Mouse (Mus musculus) liver, postnatal 0 days (tissue): Measurements from ENCODE around the gene Olfr183. TPM values are rescaled to one million over a fixed set of nuclear protein-coding genes. Genes with fewer than 3 reads are reported as not detected.
"Not testable (repeated sequence)": the region's sequence is repeated elsewhere in the genome, so short reads cannot be mapped to it uniquely, and the experiment has no call there.

Source experiments
- ATAC-seq: fragments of 200-750 bp; cut with Nextera tagmentation; 2 replicates; pipeline ENCODE4 v1.8.0; 2017; ENCODE audit warnings: mild to moderate bottlenecking, moderate library complexity
- DNase-seq: peaks from one replicate; pipeline ENCODE4 v3.0.0-alpha.2; 2016
- H3K27ac ChIP-seq: fragments of 300-500 bp; sonication (generic); 2 replicates; pipeline ENCODE4 v1.5.1; 2014; ENCODE audit warnings: antibody characterized with exemption, moderate library complexity, mild to moderate bottlenecking, low read depth
- H3K27me3 ChIP-seq: fragments of 300-500 bp; sonication (generic); 2 replicates; pipeline ENCODE4 v1.6.1; 2014; ENCODE audit warnings: low read length, control low read depth, mixed read lengths; ENCODE audit not compliant: insufficient read depth
- H3K36me3 ChIP-seq: fragments of 300-500 bp; sonication (generic); replicated peaks from 2 replicates; pipeline ENCODE4 v1.6.1; 2014; ENCODE audit warnings: mild to moderate bottlenecking, control low read depth, low read length, moderate library complexity, mixed read lengths; ENCODE audit not compliant: insufficient read depth
- H3K4me1 ChIP-seq: fragments of 300-500 bp; sonication (generic); 2 replicates; pipeline ENCODE4 v1.6.1; 2014; ENCODE audit warnings: antibody characterized with exemption, mild to moderate bottlenecking, control low read depth; ENCODE audit not compliant: insufficient read depth
- H3K4me2 ChIP-seq: fragments of 300-500 bp; sonication (generic); 2 replicates; pipeline ENCODE4 v1.6.1; 2014; ENCODE audit warnings: low read depth, mild to moderate bottlenecking, low read length, moderate library complexity, mixed read lengths
- H3K4me3 ChIP-seq: fragments of 300-500 bp; sonication (generic); 2 replicates; pipeline ENCODE4 v1.5.1; 2014; ENCODE audit warnings: low read depth, low read length
- H3K9ac ChIP-seq: fragments of 300-500 bp; sonication (generic); replicated peaks from 2 replicates; pipeline ENCODE4 v1.6.1; 2014; ENCODE audit warnings: mild to moderate bottlenecking, moderate library complexity
- H3K9me3 ChIP-seq: fragments of 300-500 bp; sonication (generic); 2 replicates; pipeline ENCODE4 v1.6.1; 2016; ENCODE audit warnings: mild to moderate bottlenecking, control low read depth, low read length, mixed read lengths
- CTCF ChIP-seq: sonication (generic); IDR thresholded peaks from 2 replicates; pipeline ENCODE4 v1.5.1; 2016; ENCODE audit warnings: antibody characterized with exemption, low read depth
- EP300 ChIP-seq: IDR thresholded peaks from 2 replicates; pipeline ENCODE4 v1.6.1; 2016; ENCODE audit warnings: antibody characterized with exemption, low read depth, mild to moderate bottlenecking
- WGBS: fragments of 180-500 bp; shearing (Covaris S2); extraction: QIAGEN DNeasy Blood & Tissue Kit; methylation state at CpG from one replicate; pipeline ENCODE4 v1.1.7; 2014; ENCODE audit not compliant: insufficient replicate concordance; 5-methylcytosine and 5-hydroxymethylcytosine counted together
- polyA plus RNA-seq: library from polyadenylated mRNA; unstranded; fragments of >200 nt; fragmentation: Nextera tagmentation; extraction: Ambion mirVana; gene quantifications from 2 replicates; pipeline ENCODE4 v1.2.1, GENCODE M21; 2015

Olfr183 gene
- polyA plus RNA-seq, 1 experiment from 2014 or later = not detected

DNA sequence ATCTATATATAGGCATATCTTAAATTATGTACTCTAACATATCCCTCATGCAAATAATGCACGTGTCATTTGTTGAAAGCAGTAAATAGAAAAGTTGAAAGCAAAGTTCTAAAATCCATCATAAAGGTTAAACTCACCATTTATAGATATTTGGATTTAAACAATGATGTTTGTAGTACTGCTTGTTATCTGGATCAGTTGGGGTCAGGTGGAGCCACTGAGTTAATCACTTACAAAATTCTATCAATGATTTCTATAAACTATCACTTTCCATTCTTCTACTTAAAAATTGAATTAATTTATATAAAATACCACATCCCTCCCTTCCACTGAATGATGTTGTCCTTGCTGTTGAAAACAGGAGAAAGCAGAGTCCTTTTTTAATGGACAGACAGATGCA is 53.7 kb downstream of the Olfr183 start:
- Histone ChIP-seq H3K4me3 (no peak overlapping the region), H3K4me1 (no peaks in the 10 kb centered on the region), H3K27ac (no peak overlapping the region), H3K27me3 (no peaks in the 10 kb centered on the region), H3K9me3 (no peaks in the 10 kb centered on the region), H3K9ac (no peak overlapping the region), H3K36me3 (no peaks in the 10 kb centered on the region), H3K4me2 (no peak overlapping the region)
- 62% methylated on average over 1 of the region's 1 CpGs for WGBS
- no peak for TF ChIP-seq EP300
- TF ChIP-seq CTCF = no peak
- ATAC-seq = no peak
- DNase-seq = no peak

DNA sequence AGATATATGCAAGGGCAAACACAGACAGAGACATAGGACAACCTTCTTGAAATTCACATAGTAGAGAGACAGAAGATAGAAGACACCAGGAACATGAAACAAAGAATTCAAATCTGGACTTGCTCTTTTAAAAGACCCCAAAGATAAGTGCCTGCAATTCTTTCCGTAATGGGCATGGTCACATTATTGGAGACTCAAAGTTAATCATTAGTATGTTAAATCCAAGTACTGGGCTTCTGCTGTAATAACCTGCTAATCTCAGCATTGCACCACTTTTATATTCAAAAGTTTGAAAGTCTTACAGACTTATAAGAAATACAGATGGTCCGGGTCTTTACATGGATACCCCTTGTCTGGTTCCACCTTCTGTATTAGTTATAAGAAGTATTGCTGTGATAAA is 54.1 kb downstream of the Olfr183 start:
- not testable (repeated sequence) for H3K9me3 ChIP-seq, H3K27me3 ChIP-seq, H3K4me3 ChIP-seq, H3K4me2 ChIP-seq, H3K9ac ChIP-seq, H3K36me3 ChIP-seq, ATAC-seq, H3K27ac ChIP-seq, DNase-seq, H3K4me1 ChIP-seq
- 84% methylated on average over 2 of the region's 2 CpGs for WGBS

Other genes starting within 250 kb of the Olfr183 start
- gene Olfr172, start 232.2 kb upstream of the Olfr183 start, polyA plus RNA-seq = not detected in 2 replicates
- not detected in 2 replicates for gene Olfr173, start 195.1 kb upstream of the Olfr183 start, polyA plus RNA-seq
- not detected in 2 replicates for gene Olfr175-ps1, start 168.6 kb upstream of the Olfr183 start, polyA plus RNA-seq
- not detected in 2 replicates for gene Olfr177, start 120.6 kb upstream of the Olfr183 start, polyA plus RNA-seq
- not detected in 2 replicates for gene Olfr178, start 103.3 kb upstream of the Olfr183 start, polyA plus RNA-seq
- not detected in 2 replicates for gene Olfr181, start 66.6 kb upstream of the Olfr183 start, polyA plus RNA-seq
- not detected in 2 replicates for gene Olfr180, start 66.0 kb upstream of the Olfr183 start, polyA plus RNA-seq
- gene Olfr186, start 34.9 kb downstream of the Olfr183 start, polyA plus RNA-seq = not detected in 2 replicates
- gene Olfr187, start 44.4 kb downstream of the Olfr183 start, polyA plus RNA-seq = not detected in 2 replicates
- not detected in 2 replicates for gene Olfr190, start 82.6 kb downstream of the Olfr183 start, polyA plus RNA-seq
- gene Olfr191, start 94.5 kb downstream of the Olfr183 start, polyA plus RNA-seq = not detected in 2 replicates
- gene Olfr193, start 116.5 kb downstream of the Olfr183 start, polyA plus RNA-seq = not detected in 2 replicates
- gene Olfr194, start 125.7 kb downstream of the Olfr183 start, polyA plus RNA-seq = not detected in 2 replicates
- gene Olfr195, start 151.7 kb downstream of the Olfr183 start, polyA plus RNA-seq = not detected in 2 replicates
- not detected in 2 replicates for gene Olfr196, start 175.1 kb downstream of the Olfr183 start, polyA plus RNA-seq
- gene Olfr198, start 208.2 kb downstream of the Olfr183 start, polyA plus RNA-seq = not detected in 2 replicates
- not detected in 2 replicates for gene Olfr199, start 224.4 kb downstream of the Olfr183 start, polyA plus RNA-seq